Mouse (Mus musculus) heart, embryonic 16.5 days (tissue): ENCODE data around the gene Ggps1. TPM values are rescaled to one million over a fixed set of nuclear protein-coding genes. Genes with fewer than 3 reads are reported as not detected.
"Not testable (repeated sequence)": the region's sequence is repeated elsewhere in the genome, so short reads cannot be mapped to it uniquely, and the experiment has no call there.

Experiments used
- ATAC-seq: fragments of 200-750 bp; cut with Nextera tagmentation; replicated peaks from 2 replicates; pipeline ENCODE4 v1.8.0; 2017; ENCODE audit warnings: moderate number of reproducible peaks; ENCODE audit not compliant: insufficient read depth, low FRiP score; ENCODE audit errors: extremely low read depth
- H3K27ac ChIP-seq: fragments of 300-500 bp; sonication (generic); 2 replicates; pipeline ENCODE4 v1.5.1; 2014; ENCODE audit warnings: mild to moderate bottlenecking, low read length, control low read depth, moderate library complexity
- H3K27me3 ChIP-seq: fragments of 300-500 bp; sonication (generic); 2 replicates; pipeline ENCODE4 v1.6.1; 2014; ENCODE audit warnings: low read length, mixed read lengths; ENCODE audit not compliant: control insufficient read depth, insufficient read depth
- H3K36me3 ChIP-seq: fragments of 300-500 bp; sonication (generic); 2 replicates; pipeline ENCODE4 v1.6.1; 2014; ENCODE audit not compliant: control insufficient read depth, insufficient read depth
- H3K4me1 ChIP-seq: fragments of 300-500 bp; sonication (generic); 2 replicates; pipeline ENCODE4 v1.6.1; 2014; ENCODE audit warnings: low read length, mixed read lengths; ENCODE audit not compliant: control insufficient read depth, insufficient read depth
- H3K4me2 ChIP-seq: fragments of 300-500 bp; sonication (generic); 2 replicates; pipeline ENCODE4 v1.6.1; 2014; ENCODE audit warnings: low read depth, mild to moderate bottlenecking, control low read depth, low read length
- H3K4me3 ChIP-seq: fragments of 300-500 bp; sonication (generic); 2 replicates; pipeline ENCODE4 v1.5.1; 2014; ENCODE audit warnings: mild to moderate bottlenecking, control low read depth, low read length
- H3K9ac ChIP-seq: fragments of 300-500 bp; sonication (generic); 2 replicates; pipeline ENCODE4 v1.6.1; 2014; ENCODE audit warnings: low read length, control low read depth
- H3K9me3 ChIP-seq: fragments of 300-500 bp; sonication (generic); replicated peaks from 2 replicates; pipeline ENCODE4 v1.6.1; 2016; ENCODE audit warnings: low read length; ENCODE audit not compliant: control insufficient read depth
- WGBS: fragments of 180-500 bp; shearing (Covaris S2); extraction: QIAGEN DNeasy Blood & Tissue Kit; methylation state at CpG from one replicate; pipeline ENCODE4 v1.1.7; 2014; 5-methylcytosine and 5-hydroxymethylcytosine counted together
- polyA plus RNA-seq: library from polyadenylated mRNA; unstranded; fragments of >200 nt; fragmentation: Nextera tagmentation; extraction: Ambion mirVana; gene quantifications from 2 replicates; pipeline ENCODE4 v1.2.1, GENCODE M21; 2015

The Ggps1 gene
- polyA plus RNA-seq, 1 experiment from 2014 or later: 43.8 TPM

GRCm38 (mm10) chr13:14026154-14026820 is 37.0 kb downstream of the Ggps1 start:
- Histone ChIP-seq H3K4me3 (no peak overlapping the region), H3K27ac (no peak overlapping the region), H3K4me2 (no peak overlapping the region), H3K9me3 (no peaks in the 10 kb centered on the region), H3K9ac (no peak overlapping the region), H3K4me1 (no peaks in the 10 kb centered on the region), H3K36me3 (peaks cover 10% of the 10 kb centered on the region), H3K27me3 (no peaks in the 10 kb centered on the region)
- WGBS: 93% methylated on average over 6 of the region's 6 CpGs
- ATAC-seq: no peak

- no peaks in the 10 kb centered on the region for H3K4me1 ChIP-seq
- H3K9ac ChIP-seq: no peak overlapping the region
- H3K9me3 ChIP-seq: no peaks in the 10 kb centered on the region
- H3K4me2 ChIP-seq: no peak overlapping the region
- ATAC-seq: no peak
- no peaks in the 10 kb centered on the region for H3K27me3 ChIP-seq
- H3K36me3 ChIP-seq: peaks cover 10% of the 10 kb centered on the region
- H3K27ac ChIP-seq: no peak overlapping the region
- 95% methylated on average over 6 of the region's 6 CpGs for WGBS
- no peak overlapping the region for H3K4me3 ChIP-seq
Measured at GRCm38 (mm10) chr13:14025554-14025953, 37.7 kb downstream of the Ggps1 start.

GRCm38 (mm10) chr13:14021417-14021816 is 41.9 kb downstream of the Ggps1 start:
- not testable (repeated sequence) for H3K27ac ChIP-seq, H3K4me3 ChIP-seq, H3K4me2 ChIP-seq, H3K27me3 ChIP-seq, ATAC-seq, H3K9ac ChIP-seq, H3K4me1 ChIP-seq, H3K9me3 ChIP-seq, H3K36me3 ChIP-seq
- WGBS: 42% methylated on average over 11 of the region's 12 CpGs

- H3K9ac ChIP-seq: no peak overlapping the region
- H3K4me2 ChIP-seq: no peak overlapping the region
- H3K36me3 ChIP-seq: peaks cover 9% of the 10 kb centered on the region; the same call in 1 of the 2 replicates
- H3K4me3 ChIP-seq: no peak overlapping the region
- no peak for ATAC-seq
- H3K27me3 ChIP-seq: no peaks in the 10 kb centered on the region
- no peak overlapping the region for H3K27ac ChIP-seq
- H3K9me3 ChIP-seq: no peaks in the 10 kb centered on the region
- WGBS: 85% methylated on average over 3 of the region's 3 CpGs
- no peaks in the 10 kb centered on the region for H3K4me1 ChIP-seq
Measured at GRCm38 (mm10) chr13:14018852-14019251, 44.4 kb downstream of the Ggps1 start.

GRCm38 (mm10) chr13:14018283-14018682 is 45.0 kb downstream of the Ggps1 start:
- peaks cover 9% of the 10 kb centered on the region; the same call in 1 of the 2 replicates for H3K36me3 ChIP-seq

GRCm38 (mm10) chr13:14015609-14016008 is 47.7 kb downstream of the Ggps1 start:
- no peak for ATAC-seq
- H3K9ac ChIP-seq: no peak overlapping the region
- H3K27me3 ChIP-seq: no peaks in the 10 kb centered on the region
- peaks cover 12% of the 10 kb centered on the region for H3K36me3 ChIP-seq
- no peaks in the 10 kb centered on the region for H3K4me1 ChIP-seq
- no peaks in the 10 kb centered on the region for H3K9me3 ChIP-seq
- H3K4me3 ChIP-seq: no peak overlapping the region
- no peak overlapping the region for H3K4me2 ChIP-seq
- no peak overlapping the region for H3K27ac ChIP-seq
- 90% methylated on average over 6 of the region's 6 CpGs for WGBS

More at GRCm38 (mm10) chr13:14018283-14018682, 45.0 kb downstream of the Ggps1 start:
- no peak overlapping the region for H3K9ac ChIP-seq
- H3K27ac ChIP-seq: no peak overlapping the region
- no peaks in the 10 kb centered on the region for H3K4me1 ChIP-seq
- H3K4me3 ChIP-seq: no peak overlapping the region
- H3K27me3 ChIP-seq: no peaks in the 10 kb centered on the region
- H3K9me3 ChIP-seq: no peaks in the 10 kb centered on the region
- no peak overlapping the region for H3K4me2 ChIP-seq
- no peak for ATAC-seq

- no peaks in the 10 kb centered on the region for H3K9me3 ChIP-seq
- no peak overlapping the region for H3K9ac ChIP-seq
- H3K4me3 ChIP-seq: no peak overlapping the region
- H3K27ac ChIP-seq: no peak overlapping the region
- 85% methylated on average over 4 of the region's 4 CpGs for WGBS
- H3K4me1 ChIP-seq: no peaks in the 10 kb centered on the region
- no peaks in the 10 kb centered on the region for H3K27me3 ChIP-seq
- H3K4me2 ChIP-seq: no peak overlapping the region
- H3K36me3 ChIP-seq: peaks cover 11% of the 10 kb centered on the region
- no peak for ATAC-seq
Measured at GRCm38 (mm10) chr13:14014540-14014939, 48.7 kb downstream of the Ggps1 start.

- no peak overlapping the region for H3K9ac ChIP-seq
- no peaks in the 10 kb centered on the region for H3K9me3 ChIP-seq
- H3K27ac ChIP-seq: no peak overlapping the region
- ATAC-seq: no peak
- 86% methylated on average over 2 of the region's 2 CpGs for WGBS
- H3K27me3 ChIP-seq: no peaks in the 10 kb centered on the region
- H3K4me2 ChIP-seq: no peak overlapping the region
- peaks cover 11% of the 10 kb centered on the region for H3K36me3 ChIP-seq
- no peaks in the 10 kb centered on the region for H3K4me1 ChIP-seq
- H3K4me3 ChIP-seq: no peak overlapping the region
Measured at GRCm38 (mm10) chr13:14014001-14014400, 49.3 kb downstream of the Ggps1 start.

- Histone ChIP-seq H3K36me3 (peaks cover 12% of the 10 kb centered on the region), H3K9ac (no peak overlapping the region), H3K4me3 (no peak overlapping the region), H3K9me3 (no peaks in the 10 kb centered on the region), H3K27ac (no peak overlapping the region), H3K27me3 (no peaks in the 10 kb centered on the region), H3K4me1 (no peaks in the 10 kb centered on the region), H3K4me2 (no peak overlapping the region)
- no peak for ATAC-seq
- WGBS: 88% methylated on average over 4 of the region's 4 CpGs
Measured at GRCm38 (mm10) chr13:14011454-14011995, 51.8 kb downstream of the Ggps1 start.
